Mouse (Mus musculus) heart, adult 2 months (tissue): Measurements from ENCODE around the gene Col26a1. TPM values are rescaled to one million over a fixed set of nuclear protein-coding genes. Genes with fewer than 3 reads are reported as not detected.

Source experiments
- DNase-seq, 2 experiments: peaks; one replicate each; pipeline ENCODE4 v3.0.0; 2021
- H3K27ac ChIP-seq: fragments of 200-600 bp; 2 replicates; pipeline ENCODE4 v1.8.1; 2022
- H3K27me3 ChIP-seq: fragments of 200-500 bp; 2 replicates; pipeline ENCODE4 v1.6.1; 2012; ENCODE audit warnings: mild to moderate bottlenecking, low read length, inconsistent platforms, mixed read lengths; ENCODE audit not compliant: control insufficient read depth, insufficient read depth
- H3K36me3 ChIP-seq: fragments of 200-500 bp; 2 replicates; pipeline ENCODE4 v1.6.1; 2012; ENCODE audit warnings: low read length, inconsistent platforms; ENCODE audit not compliant: control insufficient read depth, insufficient read depth
- H3K4me1 ChIP-seq: fragments of 200-500 bp; 2 replicates; pipeline ENCODE4 v1.6.1; 2011; ENCODE audit warnings: low read length; ENCODE audit not compliant: control insufficient read depth, insufficient read depth
- H3K4me3 ChIP-seq: fragments of 200-600 bp; 2 replicates; pipeline ENCODE4 v1.8.1; 2022
- H3K79me2 ChIP-seq: fragments of 200-500 bp; replicated peaks from 2 replicates; pipeline ENCODE4 v1.6.1; 2012; ENCODE audit warnings: mild to moderate bottlenecking, inconsistent platforms, low read length, moderate library complexity, mixed read lengths; ENCODE audit not compliant: control insufficient read depth, insufficient read depth
- H3K9ac ChIP-seq: fragments of 200-500 bp; 2 replicates; pipeline ENCODE4 v1.6.1; 2012; ENCODE audit warnings: low read depth, mild to moderate bottlenecking, control low read depth, inconsistent platforms, low read length, mixed read lengths
- CTCF ChIP-seq: fragments of 200-600 bp; IDR thresholded peaks from 2 replicates; pipeline ENCODE4 v1.8.1; 2022; ENCODE audit warnings: antibody characterized with exemption, mild to moderate bottlenecking, moderate library complexity
- EP300 ChIP-seq: fragments of 200-500 bp; IDR thresholded peaks from 2 replicates; pipeline ENCODE4 v1.6.1; 2011; ENCODE audit warnings: low read depth, low read length, control low read depth; ENCODE audit not compliant: insufficient read depth
- POLR2A ChIP-seq: fragments of 200-500 bp; IDR thresholded peaks from 2 replicates; pipeline ENCODE4 v1.6.1; 2011; ENCODE audit warnings: mild to moderate bottlenecking, low read depth, low read length, control low read depth; ENCODE audit not compliant: insufficient read depth
- WGBS: fragments of 180-500 bp; shearing (Covaris S2); methylation state at CpG from one replicate; pipeline ENCODE4 v1.1.7; 2018; 5-methylcytosine and 5-hydroxymethylcytosine counted together
- intact Hi-C: fragments of 180-260 bp; cut with DNase I; formaldehyde crosslinking; loops from one replicate; pipeline ENCODE4 v1.15.1; 2025
- polyA plus RNA-seq: library from polyadenylated mRNA; depleted of rRNA; stranded (reverse); fragments of >200 nt; gene quantifications from 2 replicates; pipeline ENCODE4 v1.2.3, GENCODE M21; 2012
- total RNA-seq, 2 experiments: library from RNA; stranded (reverse); gene quantifications; 2 replicates each; pipeline ENCODE4 v1.2.3; 2021

Gene Col26a1
- total and polyA plus RNA-seq, 3 experiments, result 0.26 to 1.3 (median 0.32) TPM

- Histone ChIP-seq H3K27me3 (no peaks in the 10 kb centered on the region), H3K9ac (no peak overlapping the region), H3K4me1 (no peaks in the 10 kb centered on the region; the same call in 1 of the 2 replicates), H3K4me3 (peak overlapping the region; percentile 71), H3K79me2 (no peaks in the 10 kb centered on the region), H3K36me3 (no peaks in the 10 kb centered on the region), H3K27ac (peak overlapping the region; percentile 53; the same call in 1 of the 2 replicates)
- no peak for TF ChIP-seq POLR2A
- no peak for TF ChIP-seq EP300
- no peak for TF ChIP-seq CTCF
- 43% methylated on average over 9 of the region's 9 CpGs for WGBS
- no peak for DNase-seq
- intact Hi-C loops, result no loop called here
Observed at GRCm38 (mm10) chr5:136907587-136907986, 24.6 kb upstream of the Col26a1 start.

- H3K9ac ChIP-seq, result no peak overlapping the region
- H3K4me3 ChIP-seq, result no peak overlapping the region
- H3K27ac ChIP-seq, result no peak overlapping the region
- H3K27me3 ChIP-seq, result no peaks in the 10 kb centered on the region
- H3K36me3 ChIP-seq, result no peaks in the 10 kb centered on the region
- H3K4me1 ChIP-seq, result no peaks in the 10 kb centered on the region; the same call in 1 of the 2 replicates
- no peak for TF ChIP-seq EP300
- TF ChIP-seq CTCF, result peak; percentile 70
- TF ChIP-seq POLR2A, result no peak
- 45% methylated on average over 7 of the region's 7 CpGs for WGBS
- intact Hi-C loops, result no loop called here
- DNase-seq, result peak in 1 of 2 experiments; percentile 37
- no peaks in the 10 kb centered on the region for H3K79me2 ChIP-seq
Observed at GRCm38 (mm10) chr5:136905630-136906029, 22.6 kb upstream of the Col26a1 start.

GRCm38 (mm10) chr5:136904621-136905020, 21.6 kb upstream of the Col26a1 start:
- Histone ChIP-seq H3K27me3 (no peaks in the 10 kb centered on the region), H3K36me3 (no peaks in the 10 kb centered on the region), H3K79me2 (no peaks in the 10 kb centered on the region), H3K4me1 (no peaks in the 10 kb centered on the region; the same call in 1 of the 2 replicates), H3K27ac (no peak overlapping the region), H3K4me3 (no peak overlapping the region), H3K9ac (no peak overlapping the region)
- TF ChIP-seq CTCF (no peak), POLR2A (no peak), EP300 (no peak)
- 59% methylated on average over 3 of the region's 3 CpGs for WGBS
- no peak for DNase-seq
- intact Hi-C loops, result no loop called here

GRCm38 (mm10) chr5:136895529-136895963, 12.5 kb upstream of the Col26a1 start:
- no peaks in the 10 kb centered on the region for H3K4me1 ChIP-seq
- intact Hi-C loops, result no loop called here
- H3K27ac ChIP-seq, result no peak overlapping the region
- H3K79me2 ChIP-seq, result no peaks in the 10 kb centered on the region
- H3K9ac ChIP-seq, result no peak overlapping the region
- WGBS, result 52% methylated on average over 10 of the region's 10 CpGs
- no peak overlapping the region for H3K4me3 ChIP-seq
- H3K36me3 ChIP-seq, result no peaks in the 10 kb centered on the region
- H3K27me3 ChIP-seq, result no peaks in the 10 kb centered on the region
- DNase-seq, result no peak
- TF ChIP-seq POLR2A (no peak), CTCF (no peak), EP300 (no peak)

- no peak overlapping the region for H3K4me3 ChIP-seq
- no peaks in the 10 kb centered on the region for H3K36me3 ChIP-seq
- no peaks in the 10 kb centered on the region for H3K27me3 ChIP-seq
- no peak overlapping the region for H3K9ac ChIP-seq
- H3K79me2 ChIP-seq, result no peaks in the 10 kb centered on the region
- 59% methylated on average over 25 of the region's 25 CpGs for WGBS
- TF ChIP-seq CTCF (no peak), EP300 (no peak), POLR2A (no peak)
- no peak overlapping the region for H3K27ac ChIP-seq
- no peak for DNase-seq
- no peaks in the 10 kb centered on the region for H3K4me1 ChIP-seq
- intact Hi-C loops, result no loop called here
Observed at GRCm38 (mm10) chr5:136894840-136895528, 12.0 kb upstream of the Col26a1 start.

- 38% methylated on average over 19 of the region's 19 CpGs for WGBS
- Histone ChIP-seq H3K9ac (no peak overlapping the region), H3K27ac (peak overlapping the region; percentile 26; the same call in 1 of the 2 replicates), H3K27me3 (no peaks in the 10 kb centered on the region), H3K36me3 (no peaks in the 10 kb centered on the region), H3K4me3 (no peak overlapping the region), H3K4me1 (no peaks in the 10 kb centered on the region), H3K79me2 (no peaks in the 10 kb centered on the region)
- no peak for TF ChIP-seq POLR2A
- no peak for TF ChIP-seq EP300
- no peak for TF ChIP-seq CTCF
- DNase-seq, result peak; percentile 36 to 40
- intact Hi-C loops, result no loop called here
Observed at GRCm38 (mm10) chr5:136888539-136889355, 5.7 kb upstream of the Col26a1 start.
